Mouse (Mus musculus) lung, adult 2 months (tissue): ENCODE results near the gene Bcas1.

Source experiments
- CTCF ChIP-seq: fragments of 200-500 bp; IDR thresholded peaks from 2 replicates; pipeline ENCODE4 v1.5.1; 2011; ENCODE audit warnings: mild to moderate bottlenecking, low read length, control low read depth; ENCODE audit not compliant: insufficient read depth
- POLR2A ChIP-seq: fragments of 200-500 bp; IDR thresholded peaks from 2 replicates; pipeline ENCODE4 v1.6.1; 2011; ENCODE audit warnings: low read depth, mild to moderate bottlenecking, control low read depth, low read length, borderline replicate concordance; ENCODE audit errors: extremely low read depth

DNA sequence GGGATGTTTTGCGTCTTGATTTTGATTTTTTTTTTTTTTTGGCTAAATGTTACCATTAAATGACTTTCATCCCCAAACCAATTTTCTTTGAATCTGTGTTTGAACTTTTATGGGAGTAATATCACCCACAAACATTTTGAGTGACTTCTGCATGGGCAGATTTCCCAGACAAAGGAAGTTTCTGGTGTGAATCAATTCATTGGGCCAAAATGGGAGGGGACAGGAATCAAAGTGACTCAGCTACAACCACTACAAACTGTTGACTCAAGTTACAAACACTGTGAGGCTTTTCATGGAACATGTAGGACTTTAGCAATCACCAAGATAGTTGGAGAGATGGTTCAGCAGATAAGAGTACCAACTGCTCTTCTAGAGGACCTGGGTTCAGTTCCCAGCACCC lies 42.9 kb downstream of the Bcas1 start:
- TF ChIP-seq CTCF = no peak
- TF ChIP-seq POLR2A = no peak
